Mouse (Mus musculus): ENCODE measurements around the gene Ptpn5.

DNA sequence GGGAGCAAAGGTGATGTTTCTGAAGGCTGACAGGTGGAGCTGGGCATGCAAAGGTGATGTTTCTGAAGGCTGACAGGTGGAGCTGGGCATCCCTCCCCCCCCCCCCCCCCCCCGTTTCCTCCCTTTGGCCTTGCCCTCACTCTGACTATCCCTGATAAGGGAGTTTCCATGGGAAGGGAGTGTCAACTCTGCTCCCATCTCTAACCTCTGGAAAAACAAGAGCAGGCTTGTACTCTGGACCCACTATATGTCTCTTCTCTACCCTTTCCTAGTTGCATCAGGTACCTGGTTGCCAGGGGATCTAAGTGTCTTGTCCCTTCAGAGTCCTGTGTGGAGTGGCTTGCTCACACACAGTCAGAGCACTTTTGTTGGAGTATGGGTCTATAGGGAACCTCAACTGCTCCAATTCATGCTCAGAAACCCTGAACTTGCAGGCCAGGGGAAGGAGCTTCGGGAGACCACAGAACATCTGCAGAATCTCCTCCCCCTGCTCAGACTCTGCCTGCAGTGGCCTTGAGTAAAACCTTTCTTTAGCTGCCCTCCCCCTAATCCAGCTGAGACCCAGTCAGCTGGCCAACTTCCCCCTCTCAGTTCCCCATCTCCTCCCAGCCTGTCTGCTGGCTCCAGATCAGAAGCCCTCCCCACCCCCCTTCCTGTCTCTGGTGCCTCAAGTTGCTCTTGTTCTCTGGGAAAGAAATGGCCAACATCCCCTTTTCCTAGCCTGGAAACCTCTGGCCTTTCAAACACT lies 81.9 kb downstream of the Ptpn5 start:
- no peak for TF ChIP-seq CTCF (IDR thresholded peaks at IDR 0.05; ENCODE audit: control insufficient read depth, insufficient read depth, insufficient replicate concordance, low read depth, low read length)
- TF ChIP-seq POLR2A (IDR thresholded peaks at IDR 0.05; ENCODE audit: control insufficient read depth, low read depth, low read length), result no peak

Measured in testis, adult 2 months (tissue).